Mouse (Mus musculus) induced T-regulatory cell, adult 2 months (primary cell): ENCODE measurements around the gene Enoph1.

Experiments used
- DNase-seq: peaks from one replicate; pipeline ENCODE4 v3.0.0-alpha.2; 2012; ENCODE audit warnings: low read depth

The Enoph1 gene

DNA sequence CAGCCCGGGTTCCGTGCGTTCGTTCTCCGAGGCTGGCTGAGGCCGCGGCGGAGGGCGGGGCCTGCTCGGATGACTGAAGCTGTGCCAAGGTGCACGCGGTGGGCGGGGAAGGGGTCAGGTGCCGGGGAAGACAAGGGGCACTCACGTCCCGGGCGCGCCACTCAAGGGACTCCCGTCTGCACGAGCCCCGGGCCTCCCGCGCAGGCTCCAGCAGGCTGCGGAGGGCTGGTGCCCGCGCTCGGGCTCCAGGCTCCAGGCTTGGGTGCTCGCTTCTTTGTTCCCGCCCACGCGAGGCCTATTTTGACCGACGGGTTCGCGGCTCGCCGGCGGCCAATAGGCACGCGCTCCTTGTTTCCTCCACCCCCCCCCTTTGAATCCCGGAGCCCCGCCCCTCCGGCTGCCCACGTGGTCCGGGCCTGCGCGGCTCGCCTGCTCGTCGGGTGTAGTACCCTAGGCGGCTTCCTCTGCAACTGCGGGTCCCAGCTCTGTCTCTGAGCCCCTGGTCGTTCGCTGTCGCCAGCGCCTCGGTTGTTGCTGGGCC lies at the start of gene Enoph1, which contains the start of gene Hnrnpdl:
TSS of gene Enoph1 (plus strand) at position 384 of the 541 bp plus-strand sequence.
TSS of gene Hnrnpdl (minus strand) at position 63 of the 541 bp plus-strand sequence.
- peak; percentile 98 for DNase-seq

DNA sequence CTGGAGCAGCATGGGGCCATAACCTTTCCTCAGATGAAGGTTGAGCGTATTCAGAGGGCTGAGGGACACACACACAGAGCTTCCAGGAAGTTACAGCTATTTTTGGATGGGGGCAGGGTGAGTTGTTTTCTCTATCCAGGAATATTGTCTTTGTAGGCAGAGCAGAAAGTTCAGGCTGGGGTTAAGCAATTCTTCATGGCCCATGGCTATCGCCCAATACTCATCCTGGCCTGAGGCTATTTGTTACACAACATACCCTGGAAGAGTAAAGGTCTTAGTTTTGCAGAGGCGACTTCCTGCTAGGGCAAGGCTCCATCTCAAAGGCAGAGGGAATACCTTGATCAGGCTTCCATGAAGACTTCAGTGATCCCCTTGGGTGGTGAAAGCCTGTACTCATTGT lies 45.6 kb upstream of the Enoph1 start:
- DNase-seq, result no peak

DNA sequence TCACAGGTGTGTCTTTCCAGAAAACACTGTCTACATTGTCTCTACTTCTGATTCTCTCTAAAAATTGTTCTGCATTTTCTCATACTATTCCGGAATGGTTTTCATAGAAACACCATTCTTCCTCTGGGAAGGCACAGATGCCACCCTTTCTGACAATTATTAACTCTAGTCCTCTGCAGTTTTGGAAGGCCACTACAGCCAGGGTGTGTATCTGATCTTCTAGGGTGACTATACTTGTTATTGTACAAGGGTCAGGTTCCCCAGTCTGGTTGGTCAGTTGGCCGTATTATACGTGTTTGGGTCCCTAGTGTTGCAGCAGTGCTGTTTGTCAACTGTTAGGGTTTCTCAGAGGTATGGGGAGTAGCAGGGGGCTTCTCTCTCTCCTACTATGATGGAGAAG lies 45.1 kb upstream of the Enoph1 start:
- no peak for DNase-seq

DNA sequence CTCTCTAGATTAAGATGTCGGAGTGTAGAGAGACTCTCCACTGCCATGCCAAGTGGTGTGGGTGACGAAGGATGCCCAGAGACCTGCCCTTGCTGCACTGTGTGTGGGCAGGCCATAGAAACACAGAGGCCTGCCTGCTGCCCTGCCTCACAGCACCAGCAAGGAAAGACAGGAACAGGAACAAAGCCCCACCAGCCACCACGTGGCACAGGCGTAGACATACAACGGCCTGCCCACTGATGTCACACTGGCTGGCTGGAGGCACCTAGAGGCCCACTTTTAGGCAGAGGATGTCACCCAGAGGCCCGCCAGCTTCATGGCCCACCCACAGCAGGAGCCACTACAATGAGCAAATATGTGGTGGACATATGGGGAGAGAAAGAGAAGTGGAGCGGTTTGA lies 39.7 kb upstream of the Enoph1 start:
- DNase-seq, result no peak

- DNase-seq, result no peak
These were observed 39.3 kb upstream of the Enoph1 start for GRCm38 (mm10) chr5:100000500-100000899.

DNA sequence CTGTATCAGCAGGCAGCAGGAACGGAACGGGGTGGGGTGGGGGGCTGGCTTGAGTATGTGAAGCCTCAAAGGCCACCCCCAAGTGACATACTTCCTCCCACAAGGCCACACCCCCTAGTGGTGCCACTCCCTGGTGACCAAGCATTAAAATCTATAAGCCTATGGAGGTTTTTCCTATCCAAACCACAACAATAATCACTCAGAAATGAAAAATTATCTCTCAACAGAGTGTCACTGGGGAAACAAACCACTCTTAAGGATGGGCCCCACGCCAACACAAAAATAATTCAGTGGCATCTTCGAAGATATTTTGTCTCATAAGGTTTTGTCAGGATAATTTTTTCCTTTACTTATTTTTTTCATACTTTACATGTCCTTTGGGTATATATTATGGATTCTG lies 35.9 kb upstream of the Enoph1 start:
- DNase-seq, result no peak

DNA sequence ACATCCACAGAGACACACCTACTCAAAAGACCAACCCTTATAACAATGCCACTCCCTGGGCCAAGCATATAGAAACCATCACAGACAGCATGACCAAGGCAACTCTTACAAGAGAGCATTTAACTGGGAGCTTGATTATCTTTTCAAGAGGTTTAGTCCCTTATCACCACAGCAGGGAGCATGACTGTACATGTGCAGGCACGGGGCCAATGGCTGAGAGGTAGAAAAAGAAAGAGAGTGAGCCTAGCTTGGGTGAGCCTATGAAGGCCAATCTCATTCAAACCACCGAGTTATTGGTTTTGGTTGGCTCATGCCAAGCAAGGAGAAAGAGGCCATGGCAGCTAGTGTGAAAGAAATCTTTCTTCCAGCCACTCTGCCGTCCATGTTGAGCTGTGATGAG lies 34.4 kb upstream of the Enoph1 start:
- no peak for DNase-seq

DNA sequence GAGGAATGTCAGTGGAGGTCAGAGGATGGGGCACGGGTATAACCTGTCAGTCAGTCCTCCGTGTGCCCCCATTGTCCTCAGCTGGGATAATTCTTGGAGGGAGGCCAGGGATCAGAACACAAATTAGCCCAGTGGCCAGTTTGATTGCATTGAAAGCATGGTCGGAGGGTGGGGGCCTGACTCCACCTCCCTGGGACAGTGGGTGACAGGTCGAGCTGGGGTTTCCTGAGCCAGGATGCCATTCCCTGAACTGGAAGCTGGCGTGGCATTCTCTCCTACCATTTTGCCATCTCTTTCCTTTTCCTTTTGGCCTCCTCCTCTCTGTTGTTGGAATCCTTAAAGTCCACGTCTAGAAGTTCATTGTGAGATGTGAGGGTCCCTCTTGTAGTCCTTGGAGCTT lies 33.9 kb upstream of the Enoph1 start:
- no peak for DNase-seq

- no peak for DNase-seq
These were observed 33.3 kb upstream of the Enoph1 start for GRCm38 (mm10) chr5:100006324-100007039.

DNA sequence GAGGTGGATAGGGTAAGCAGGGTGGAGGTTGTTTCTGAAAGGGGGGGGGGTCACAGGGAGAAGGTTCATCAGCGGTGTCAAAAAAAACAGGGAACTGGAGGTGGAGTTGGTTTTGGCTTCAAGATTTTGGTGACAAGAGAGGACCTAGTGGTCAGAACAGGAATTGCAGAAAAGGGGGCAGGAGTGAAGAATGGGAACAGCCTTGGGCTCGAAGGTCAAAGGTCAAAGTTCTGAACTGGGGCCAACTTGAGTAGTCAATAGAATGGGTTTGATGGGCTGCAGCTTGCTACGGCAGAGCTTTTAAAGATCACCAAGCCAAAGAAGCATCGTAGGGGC lies 32.8 kb upstream of the Enoph1 start:
- DNase-seq, result peak; percentile 65

GRCm38 (mm10) chr5:100008485-100008884 lies 31.3 kb upstream of the Enoph1 start:
- peak; percentile 20 for DNase-seq

- no peak for DNase-seq
These were observed 27.2 kb upstream of the Enoph1 start for GRCm38 (mm10) chr5:100012599-100012998.

- DNase-seq, result no peak
These were observed 19.7 kb upstream of the Enoph1 start for GRCm38 (mm10) chr5:100020089-100020488.

GRCm38 (mm10) chr5:100024403-100024802 lies 15.4 kb upstream of the Enoph1 start:
- DNase-seq, result no peak

DNA sequence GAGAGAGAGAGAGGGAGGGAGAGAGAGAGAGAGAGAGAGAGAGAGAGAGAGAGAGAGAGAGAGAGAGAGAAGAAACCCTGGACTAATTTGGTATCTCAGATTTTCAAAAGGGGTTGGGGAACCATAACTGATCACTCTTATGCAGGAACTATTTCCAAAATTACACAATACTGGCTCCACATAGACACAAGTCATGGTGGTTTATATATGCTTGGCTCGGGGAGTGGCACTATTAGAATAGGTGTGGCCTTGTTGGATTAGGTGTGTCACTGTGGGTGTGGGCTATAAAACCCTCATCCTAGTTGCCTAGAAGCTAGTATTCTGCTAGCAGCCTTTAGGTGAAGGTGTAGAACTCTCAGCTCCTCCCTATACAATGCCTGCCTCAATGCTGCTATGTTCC lies 14.9 kb upstream of the Enoph1 start:
- DNase-seq, result no peak

DNA sequence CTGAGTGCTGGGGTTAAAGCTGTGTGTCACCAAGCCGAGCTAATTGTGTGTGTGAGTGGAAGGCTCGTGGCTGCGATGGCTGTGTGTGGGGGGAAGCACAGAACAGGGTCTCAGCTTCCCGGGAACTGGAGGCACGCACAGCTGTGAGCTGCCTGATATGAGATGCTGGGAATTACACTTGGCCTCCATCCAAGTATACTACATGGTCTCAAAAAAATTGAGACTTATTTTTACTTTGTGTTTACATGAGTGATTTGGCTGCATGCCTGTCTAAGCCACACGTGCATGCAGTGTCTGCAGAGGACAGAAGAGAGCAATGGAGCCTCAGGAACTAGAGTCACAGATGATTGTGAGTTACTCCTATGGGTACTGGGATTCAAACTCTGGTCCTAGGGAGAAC lies 9.7 kb upstream of the Enoph1 start:
- no peak for DNase-seq

DNA sequence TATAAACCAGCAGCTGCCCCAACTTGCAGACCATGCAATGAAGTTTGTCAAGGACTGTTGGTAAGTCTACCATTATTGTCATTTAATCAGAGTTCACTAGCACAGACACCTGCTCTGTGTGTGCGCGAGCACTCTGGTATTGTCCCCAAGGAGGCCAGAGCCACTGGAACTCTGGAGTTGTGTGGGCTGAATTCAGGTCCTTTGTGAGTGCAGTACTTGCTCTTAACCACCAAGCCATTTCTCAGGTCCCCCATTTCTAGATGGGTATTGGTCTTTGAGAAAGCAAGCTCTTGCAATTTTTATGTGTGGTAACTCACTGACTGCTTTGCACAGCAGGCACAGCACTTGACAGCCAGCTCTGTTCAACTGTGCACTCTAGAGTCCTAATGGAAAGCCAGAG lies 7.7 kb upstream of the Enoph1 start:
- peak; percentile 36 for DNase-seq

GRCm38 (mm10) chr5:100032646-100033045 lies 7.1 kb upstream of the Enoph1 start:
- peak; percentile 29 for DNase-seq

DNA sequence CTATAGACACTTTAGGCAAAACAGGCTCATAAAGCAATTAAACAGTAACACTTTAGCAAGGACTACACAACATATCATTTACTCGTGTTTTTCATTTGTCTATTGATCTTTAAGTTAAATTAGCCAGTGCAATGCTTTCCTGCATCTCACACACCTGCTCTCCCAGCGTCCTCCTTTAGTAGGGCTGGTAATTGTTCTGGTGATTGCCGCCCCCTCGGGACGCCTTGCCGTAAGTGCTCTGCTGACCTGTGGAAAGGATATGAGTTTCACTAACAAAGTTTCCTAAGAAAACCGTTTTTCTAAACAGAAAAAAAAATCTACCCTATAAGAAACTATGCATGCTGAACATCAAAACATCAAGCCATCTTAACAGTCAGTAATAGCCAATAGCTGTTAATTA lies 3.8 kb upstream of the Enoph1 start:
- DNase-seq, result peak; percentile 35

DNA sequence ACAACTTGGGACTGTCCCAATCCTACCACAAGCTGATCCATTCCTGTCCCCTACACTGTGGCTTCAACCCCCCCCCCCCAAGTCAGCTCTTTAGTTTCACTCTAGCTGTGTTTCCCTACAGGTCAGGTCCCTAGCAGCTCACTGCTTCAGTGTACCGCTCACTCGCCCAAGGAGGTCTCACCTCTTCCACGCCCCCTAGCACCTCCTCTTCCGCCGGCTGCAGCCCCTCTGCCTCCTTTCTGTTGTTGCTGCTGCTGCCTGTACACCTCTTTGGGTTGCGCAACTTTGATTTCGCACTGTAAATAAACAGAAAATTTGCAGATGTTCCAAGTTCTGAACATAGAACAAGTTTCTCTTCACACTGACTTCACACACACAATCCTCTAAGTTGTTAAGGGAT lies 3.1 kb upstream of the Enoph1 start:
- peak; percentile 70 for DNase-seq

DNA sequence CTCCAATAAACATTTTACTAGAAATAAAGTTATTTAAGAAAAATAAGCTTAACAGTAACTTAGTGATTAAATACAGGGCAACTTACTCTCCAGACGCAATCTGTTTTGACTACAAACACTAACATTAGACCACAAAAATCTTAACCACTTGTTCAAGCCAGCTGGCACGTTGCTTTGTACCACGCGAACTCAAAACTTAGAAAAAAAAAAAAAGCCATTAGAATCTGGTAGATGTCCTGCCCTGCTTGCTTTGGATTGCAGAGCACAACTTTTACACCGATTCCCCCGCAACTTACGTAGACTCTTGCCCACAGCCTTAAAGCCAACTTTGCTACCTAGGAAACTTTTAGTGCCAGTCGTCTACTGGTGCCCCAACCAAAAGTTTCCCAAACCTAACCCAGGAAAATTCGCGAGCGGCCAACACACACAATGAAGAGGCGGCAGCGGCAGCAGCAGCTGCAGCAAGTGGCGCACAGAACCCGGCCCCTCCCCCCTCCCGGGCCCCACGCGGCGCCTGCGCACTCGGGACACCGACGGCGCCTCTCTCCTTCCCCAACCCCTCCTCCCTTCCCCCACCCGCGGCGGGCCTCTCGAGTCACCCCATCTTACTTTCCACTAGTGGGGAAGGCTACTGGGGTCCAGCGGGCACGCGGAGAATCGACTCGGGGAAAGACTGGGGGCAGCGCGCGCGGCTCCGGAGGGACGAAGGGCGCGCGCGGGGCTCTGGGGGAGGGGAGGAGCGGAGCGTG lies 1.6 kb upstream of the Enoph1 start:
- DNase-seq, result peak; percentile 94

DNA sequence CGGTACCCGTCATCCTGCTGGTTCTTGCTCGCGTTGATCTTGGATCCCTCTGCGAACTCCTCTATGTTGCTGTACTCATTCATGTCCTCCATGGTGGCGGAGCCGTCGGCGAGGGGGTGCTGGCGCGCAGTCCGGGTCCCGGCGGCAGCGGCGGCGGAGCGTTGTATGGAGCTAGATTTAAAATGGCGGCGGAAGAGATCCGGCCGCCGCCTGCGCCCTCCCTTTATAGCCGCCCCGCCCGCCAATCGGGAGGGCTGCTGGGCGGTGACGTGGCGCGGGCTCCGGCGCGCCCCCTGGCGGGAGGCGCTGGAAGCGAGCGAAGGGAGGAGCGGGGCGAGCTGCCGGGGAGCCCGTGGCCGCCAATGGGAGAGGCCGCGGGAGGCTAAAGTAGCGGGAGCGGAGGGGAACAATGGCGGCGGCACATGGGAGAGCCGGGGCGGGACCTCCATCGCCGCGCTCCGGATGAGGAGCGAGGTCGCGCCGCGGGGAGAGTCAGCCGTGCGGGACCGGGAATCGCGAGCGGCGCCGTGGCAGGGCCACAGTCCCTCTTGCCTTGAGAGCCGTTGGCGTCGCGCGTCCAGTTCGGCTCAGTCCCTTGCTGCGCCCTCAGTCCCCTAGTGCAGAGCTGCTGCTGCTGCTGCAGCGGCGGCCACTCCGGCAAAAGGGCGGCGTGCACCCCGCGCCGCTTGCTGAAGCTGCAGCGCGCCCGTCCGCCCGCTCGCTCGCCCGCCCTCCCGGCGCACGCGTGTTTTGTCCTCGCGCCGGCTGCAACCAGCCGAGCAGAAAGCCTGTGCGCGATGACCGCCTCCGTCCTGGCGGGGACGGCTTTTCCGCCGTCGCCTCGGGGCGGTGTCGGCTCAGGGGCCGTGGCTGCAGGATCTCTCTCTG lies 827 bp upstream of the Enoph1 start:
- DNase-seq, result peak; percentile 96
